Mouse (Mus musculus) liver, postnatal 0 days (tissue): ENCODE results near the gene Hist1h2bj. TPM values are rescaled to one million over a fixed set of nuclear protein-coding genes. Genes with fewer than 3 reads are reported as not detected.
"Not testable (repeated sequence)": the region's sequence is repeated elsewhere in the genome, so short reads cannot be mapped to it uniquely, and the experiment has no call there.

ENCODE experiments used
- ATAC-seq: fragments of 200-750 bp; cut with Nextera tagmentation; 2 replicates; pipeline ENCODE4 v1.8.0; 2017; ENCODE audit warnings: mild to moderate bottlenecking, moderate library complexity
- DNase-seq: peaks from one replicate; pipeline ENCODE4 v3.0.0-alpha.2; 2016
- H3K27ac ChIP-seq: fragments of 300-500 bp; sonication (generic); 2 replicates; pipeline ENCODE4 v1.5.1; 2014; ENCODE audit warnings: antibody characterized with exemption, moderate library complexity, mild to moderate bottlenecking, low read depth
- H3K27me3 ChIP-seq: fragments of 300-500 bp; sonication (generic); 2 replicates; pipeline ENCODE4 v1.6.1; 2014; ENCODE audit warnings: low read length, control low read depth, mixed read lengths; ENCODE audit not compliant: insufficient read depth
- H3K36me3 ChIP-seq: fragments of 300-500 bp; sonication (generic); replicated peaks from 2 replicates; pipeline ENCODE4 v1.6.1; 2014; ENCODE audit warnings: mild to moderate bottlenecking, control low read depth, low read length, moderate library complexity, mixed read lengths; ENCODE audit not compliant: insufficient read depth
- H3K4me1 ChIP-seq: fragments of 300-500 bp; sonication (generic); 2 replicates; pipeline ENCODE4 v1.6.1; 2014; ENCODE audit warnings: antibody characterized with exemption, mild to moderate bottlenecking, control low read depth; ENCODE audit not compliant: insufficient read depth
- H3K4me2 ChIP-seq: fragments of 300-500 bp; sonication (generic); 2 replicates; pipeline ENCODE4 v1.6.1; 2014; ENCODE audit warnings: low read depth, mild to moderate bottlenecking, low read length, moderate library complexity, mixed read lengths
- H3K4me3 ChIP-seq: fragments of 300-500 bp; sonication (generic); 2 replicates; pipeline ENCODE4 v1.5.1; 2014; ENCODE audit warnings: low read depth, low read length
- H3K9ac ChIP-seq: fragments of 300-500 bp; sonication (generic); replicated peaks from 2 replicates; pipeline ENCODE4 v1.6.1; 2014; ENCODE audit warnings: mild to moderate bottlenecking, moderate library complexity
- H3K9me3 ChIP-seq: fragments of 300-500 bp; sonication (generic); 2 replicates; pipeline ENCODE4 v1.6.1; 2016; ENCODE audit warnings: mild to moderate bottlenecking, control low read depth, low read length, mixed read lengths
- CTCF ChIP-seq: sonication (generic); IDR thresholded peaks from 2 replicates; pipeline ENCODE4 v1.5.1; 2016; ENCODE audit warnings: antibody characterized with exemption, low read depth
- EP300 ChIP-seq: IDR thresholded peaks from 2 replicates; pipeline ENCODE4 v1.6.1; 2016; ENCODE audit warnings: antibody characterized with exemption, low read depth, mild to moderate bottlenecking
- WGBS: fragments of 180-500 bp; shearing (Covaris S2); extraction: QIAGEN DNeasy Blood & Tissue Kit; methylation state at CpG from one replicate; pipeline ENCODE4 v1.1.7; 2014; ENCODE audit not compliant: insufficient replicate concordance; 5-methylcytosine and 5-hydroxymethylcytosine counted together
- polyA plus RNA-seq: library from polyadenylated mRNA; unstranded; fragments of >200 nt; fragmentation: Nextera tagmentation; extraction: Ambion mirVana; gene quantifications from 2 replicates; pipeline ENCODE4 v1.2.1, GENCODE M21; 2015

The Hist1h2bj gene
- polyA plus RNA-seq, 1 experiment from 2014 or later = 5.1 TPM

DNA sequence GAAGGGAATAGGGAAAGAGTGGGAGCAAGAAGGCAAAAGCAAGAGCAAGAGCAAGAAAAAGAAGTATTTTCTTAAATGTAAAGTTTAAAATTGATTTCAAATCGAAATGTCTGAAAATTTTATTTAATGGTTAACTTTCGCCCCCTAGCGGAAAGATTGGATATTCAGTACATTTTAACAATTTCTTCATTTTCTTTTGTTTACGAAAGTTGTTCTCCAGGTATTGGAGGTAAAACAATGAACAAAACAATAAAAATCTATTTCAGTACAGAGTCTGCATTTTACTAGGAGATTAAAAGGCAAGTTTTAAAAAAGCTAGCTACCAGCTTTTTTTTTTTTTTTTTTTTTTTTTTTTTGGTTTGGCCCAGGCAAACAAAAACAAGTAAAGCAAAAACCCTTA is 12.5 kb upstream of the Hist1h2bj start:
- ATAC-seq (no peak), DNase-seq (no peak)
- Histone ChIP-seq H3K4me3 (no peak overlapping the region), H3K27ac (no peak overlapping the region), H3K4me2 (no peak overlapping the region), H3K4me1 (peaks cover 12% of the 10 kb centered on the region), H3K9me3 (no peaks in the 10 kb centered on the region), H3K27me3 (no peaks in the 10 kb centered on the region), H3K36me3 (no peaks in the 10 kb centered on the region), H3K9ac (no peak overlapping the region)
- 11% methylated on average over 4 of the region's 4 CpGs for WGBS
- TF ChIP-seq EP300 (no peak), CTCF (peak; percentile 52)

DNA sequence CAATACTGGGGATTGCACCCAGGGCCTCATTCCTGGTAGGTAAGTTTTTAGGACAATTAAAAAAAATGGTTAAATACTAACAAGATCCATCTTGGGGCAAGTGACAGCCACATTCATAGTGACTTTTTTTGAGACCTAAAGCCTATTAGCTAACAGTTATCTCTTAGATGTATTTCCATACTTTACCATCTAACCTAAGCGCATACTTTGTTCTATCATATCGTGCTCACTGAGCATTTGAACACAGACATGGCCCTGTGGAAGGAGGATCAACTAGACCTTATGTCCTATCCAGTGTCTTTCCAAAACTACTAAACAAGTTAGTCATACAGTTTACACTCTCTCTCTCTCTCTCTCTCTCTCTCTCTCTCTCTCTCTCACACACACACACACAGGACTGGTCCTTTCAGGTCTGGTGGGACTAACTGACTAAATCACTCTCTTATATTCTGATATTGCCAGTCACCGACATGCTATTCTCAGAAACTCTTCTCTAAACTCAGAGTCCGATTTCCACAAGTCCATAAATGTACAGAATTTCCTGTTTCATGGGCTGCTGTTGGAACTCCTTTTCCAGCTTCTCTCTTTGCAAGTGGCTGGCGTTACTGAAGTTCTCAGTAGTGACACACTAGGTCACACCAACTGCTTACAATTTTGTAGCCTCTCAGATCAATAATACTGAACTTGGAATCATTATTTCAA is 9.1 kb upstream of the Hist1h2bj start:
- Histone ChIP-seq H3K4me3 (peak overlapping the region; percentile 60), H3K4me2 (peak overlapping the region; percentile 77), H3K9ac (peak overlapping the region; percentile 76), H3K36me3 (no peaks in the 10 kb centered on the region), H3K27ac (peak overlapping the region; percentile 86), H3K4me1 (peaks cover 15% of the 10 kb centered on the region; the same call in 1 of the 2 replicates), H3K9me3 (no peaks in the 10 kb centered on the region), H3K27me3 (no peaks in the 10 kb centered on the region)
- whole genome bisulfite sequencing = 33% methylated on average over 5 of the region's 5 CpGs
- ATAC-seq = no peak
- no peak for DNase-seq
- TF ChIP-seq EP300 (no peak), CTCF (no peak)

DNA sequence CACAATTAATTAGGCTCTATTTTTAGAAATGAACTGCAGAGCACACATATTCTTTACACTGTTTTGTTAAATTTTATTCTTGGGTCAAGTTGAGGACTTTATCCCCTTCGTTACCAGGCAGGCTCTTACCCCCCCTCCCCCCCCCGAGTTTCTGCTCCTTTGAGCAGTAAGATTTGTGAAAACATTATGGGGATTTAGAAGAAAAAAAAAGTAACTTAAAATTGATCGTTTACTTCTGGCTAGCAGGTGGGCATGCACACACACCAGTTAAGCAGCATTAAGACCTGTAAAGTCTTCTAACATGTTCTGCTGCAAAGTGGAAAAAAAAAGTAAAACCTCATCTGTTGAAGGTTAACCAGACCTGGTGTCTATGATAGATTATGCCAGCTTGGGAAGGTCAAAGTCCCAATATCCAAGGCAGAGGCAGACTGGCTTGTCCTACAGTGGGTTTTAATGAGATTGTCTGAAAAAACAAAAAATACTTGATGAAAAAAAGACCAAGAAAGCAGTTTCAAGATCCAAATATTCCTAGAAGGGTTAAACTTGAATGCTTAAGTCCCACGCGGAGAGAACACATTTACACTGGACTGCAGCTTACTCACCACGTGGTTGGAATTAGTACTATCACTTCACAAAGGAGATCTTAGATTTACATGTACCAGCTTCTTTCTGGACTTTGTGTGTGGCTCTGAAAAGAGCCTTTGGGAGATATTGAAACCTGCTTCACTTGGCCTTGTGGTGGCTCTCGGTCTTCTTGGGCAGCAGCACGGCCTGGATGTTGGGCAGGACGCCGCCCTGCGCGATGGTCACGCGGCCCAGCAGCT is 8.4 kb upstream of the Hist1h2bj start:
- TF ChIP-seq CTCF = no peak
- TF ChIP-seq EP300 = peak; percentile 4; the same call in 1 of the 2 replicates
- Histone ChIP-seq H3K27ac (peak overlapping the region; percentile 86), H3K36me3 (no peaks in the 10 kb centered on the region), H3K4me1 (peaks cover 15% of the 10 kb centered on the region; the same call in 1 of the 2 replicates), H3K9me3 (no peaks in the 10 kb centered on the region), H3K4me3 (peak overlapping the region; percentile 60), H3K9ac (peak overlapping the region; percentile 76), H3K27me3 (no peaks in the 10 kb centered on the region), H3K4me2 (peak overlapping the region; percentile 77)
- ATAC-seq (peak; percentile 0; the same call in 1 of the 2 replicates), DNase-seq (peak; percentile 44)
- under 1% methylated on average over 10 of the region's 14 CpGs for WGBS

DNA sequence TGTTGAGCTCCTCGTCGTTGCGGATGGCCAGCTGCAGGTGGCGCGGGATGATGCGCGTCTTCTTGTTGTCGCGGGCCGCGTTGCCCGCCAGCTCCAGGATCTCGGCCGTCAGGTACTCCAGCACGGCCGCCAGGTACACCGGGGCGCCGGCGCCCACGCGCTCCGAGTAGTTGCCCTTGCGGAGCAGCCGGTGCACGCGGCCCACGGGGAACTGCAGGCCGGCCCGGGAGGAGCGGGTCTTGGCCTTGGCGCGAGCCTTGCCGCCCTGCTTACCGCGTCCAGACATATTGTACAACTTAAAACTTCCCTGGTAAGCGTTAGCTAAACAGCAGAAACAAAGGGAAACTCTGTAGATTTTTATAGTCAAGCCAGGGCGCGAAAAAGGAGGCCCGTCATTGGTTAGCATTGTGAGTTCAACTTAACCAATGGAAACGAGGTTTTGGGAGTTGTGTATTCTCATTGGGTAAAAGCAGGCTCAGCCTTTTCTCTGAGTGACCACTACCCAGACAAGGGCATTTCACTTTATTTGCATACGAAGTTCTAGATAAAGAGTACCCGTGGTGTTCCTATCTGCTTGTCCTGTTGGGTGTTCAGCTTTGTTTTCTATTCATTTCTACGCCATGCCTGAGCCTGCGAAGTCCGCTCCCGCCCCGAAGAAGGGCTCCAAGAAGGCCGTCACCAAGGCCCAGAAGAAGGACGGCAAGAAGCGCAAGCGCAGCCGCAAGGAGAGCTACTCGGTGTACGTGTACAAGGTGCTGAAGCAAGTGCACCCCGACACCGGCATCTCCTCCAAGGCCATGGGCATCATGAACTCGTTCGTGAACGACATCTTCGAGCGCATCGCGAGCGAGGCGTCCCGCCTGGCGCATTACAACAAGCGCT is 7.5 kb upstream of the Hist1h2bj start, which contains the start of the genes Hist1h2ah and Hist1h2bk:
TSS of gene Hist1h2ah (minus strand) at position 302 of the 882 bp plus-strand sequence.
TSS of gene Hist1h2bk (plus strand) at position 604 of the 882 bp plus-strand sequence.
- TF ChIP-seq EP300 = peak; percentile 79
- H3K9me3 ChIP-seq, H3K27me3 ChIP-seq, H3K36me3 ChIP-seq: not testable (repeated sequence)
- peak within 1 kb of the TSS; percentile 60 for H3K4me3 ChIP-seq
- H3K9ac ChIP-seq = peak within 1 kb of the TSS; percentile 79
- peak within 1 kb of the TSS; percentile 78 for H3K4me2 ChIP-seq
- H3K27ac ChIP-seq = peak within 1 kb of the TSS; percentile 96
- peaks cover 22% of the 10 kb centered on the region for H3K4me1 ChIP-seq
- ATAC-seq (peak; percentile 92), DNase-seq (peak; percentile 86)
- 0% methylated on average over 20 of the region's 69 CpGs for WGBS

DNA sequence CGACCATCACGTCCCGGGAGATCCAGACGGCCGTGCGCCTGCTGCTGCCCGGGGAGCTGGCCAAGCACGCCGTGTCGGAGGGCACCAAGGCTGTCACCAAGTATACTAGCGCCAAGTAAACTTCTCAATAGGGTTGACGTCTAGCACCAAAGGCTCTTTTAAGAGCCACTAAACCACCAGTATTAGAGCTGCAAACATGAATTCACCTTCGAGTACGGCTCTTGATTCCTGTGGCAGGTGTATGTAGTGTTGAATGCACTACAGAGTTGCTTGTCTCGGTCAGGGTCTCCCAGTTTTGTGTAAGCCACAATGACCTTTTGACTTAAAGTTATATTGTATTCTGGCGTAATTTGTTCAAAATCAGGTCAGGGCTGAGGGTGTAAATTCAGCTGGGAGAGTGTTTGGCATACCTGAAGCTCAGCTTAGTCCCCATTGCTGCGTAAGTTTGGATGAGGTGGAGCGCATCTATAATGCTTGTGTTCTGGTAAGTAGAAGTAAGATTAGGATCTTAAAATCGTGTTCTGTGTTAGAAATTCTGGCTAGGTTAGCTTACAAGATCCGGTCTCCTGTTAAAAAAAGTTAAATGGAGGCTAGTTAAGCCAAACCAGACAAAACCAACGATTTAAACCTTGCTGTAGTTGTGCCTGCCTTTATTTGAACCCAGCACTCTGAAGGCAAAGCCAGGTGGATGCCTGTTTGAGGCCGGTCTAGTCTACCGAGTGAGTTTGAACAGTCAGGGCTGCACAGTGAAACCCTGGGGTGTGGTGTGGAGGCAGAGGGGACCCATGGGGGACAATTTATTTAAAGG is 6.7 kb upstream of the Hist1h2bj start:
- H3K27ac ChIP-seq = peak overlapping the region; percentile 96
- DNase-seq (peak; percentile 51), ATAC-seq (no peak; the same call in 1 of the 2 replicates)
- TF ChIP-seq EP300 (no peak), CTCF (no peak)
- peak overlapping the region; percentile 79 for H3K9ac ChIP-seq
- no peaks in the 10 kb centered on the region for H3K9me3 ChIP-seq
- peaks cover 22% of the 10 kb centered on the region for H3K4me1 ChIP-seq
- peak overlapping the region; percentile 60 for H3K4me3 ChIP-seq
- WGBS = 3% methylated on average over 19 of the region's 23 CpGs
- no peaks in the 10 kb centered on the region for H3K27me3 ChIP-seq
- no peaks in the 10 kb centered on the region for H3K36me3 ChIP-seq
- peak overlapping the region; percentile 78 for H3K4me2 ChIP-seq
